Comparison of ENCODE assay signal across 8 mouse cellular contexts in genomic region chr5:146792140-146792791, GRCm38 (mm10). TPM values are rescaled to one million over a fixed set of nuclear protein-coding genes. Genes with fewer than 3 reads are reported as not detected.
DNase-seq lines count a peak whose midpoint lies in the region; ATAC-seq and TF ChIP-seq lines count a peak whose summit lies in the region.

No protein-coding gene starts in this region.

- no peaks in the 10 kb centered on the region for H3K36me3 ChIP-seq in midbrain, embryonic 12.5 days
- no peaks in the 10 kb centered on the region for H3K36me3 ChIP-seq in midbrain, embryonic 11.5 days (ENCODE audit: control insufficient read depth, insufficient read depth, low read length)
- H3K36me3 ChIP-seq in intestine, postnatal 0 days (ENCODE audit: control insufficient read depth, insufficient read depth): no peaks in the 10 kb centered on the region
- H3K36me3 ChIP-seq in splenic B cell, adult 2 months (ENCODE audit: control insufficient read depth, insufficient read depth, low read length, poor library complexity, severe bottlenecking): no peaks in the 10 kb centered on the region

- peaks cover 33% of the 10 kb centered on the region for H3K4me1 ChIP-seq in midbrain, embryonic 12.5 days
- H3K4me1 ChIP-seq in midbrain, embryonic 11.5 days (ENCODE audit: control insufficient read depth, insufficient read depth, low read length): peaks cover 17% of the 10 kb centered on the region
- peaks cover 14% of the 10 kb centered on the region for H3K4me1 ChIP-seq in intestine, postnatal 0 days (replicated peaks; ENCODE audit: control insufficient read depth, insufficient read depth, low read length)

- H3K27me3 ChIP-seq in midbrain, embryonic 12.5 days: no peaks in the 10 kb centered on the region
- no peaks in the 10 kb centered on the region for H3K27me3 ChIP-seq in midbrain, embryonic 11.5 days (ENCODE audit: control insufficient read depth, insufficient read depth, low read length)
- H3K27me3 ChIP-seq in intestine, postnatal 0 days (replicated peaks; ENCODE audit: control insufficient read depth, insufficient read depth, low read length): no peaks in the 10 kb centered on the region
- H3K27me3 ChIP-seq in splenic B cell, adult 2 months (ENCODE audit: control insufficient read depth, insufficient read depth, low read length, poor library complexity, severe bottlenecking): no peaks in the 10 kb centered on the region

- H3K4me2 ChIP-seq in midbrain, embryonic 12.5 days (replicated peaks): peak overlapping the region; percentile 84
- no peak overlapping the region for H3K4me2 ChIP-seq in midbrain, embryonic 11.5 days
- peak overlapping the region; percentile 73 for H3K4me2 ChIP-seq in intestine, postnatal 0 days (replicated peaks; ENCODE audit: low read depth)

- H3K9ac ChIP-seq in midbrain, embryonic 12.5 days (replicated peaks): no peak overlapping the region
- no peak overlapping the region for H3K9ac ChIP-seq in midbrain, embryonic 11.5 days (ENCODE audit: low read length)
- H3K9ac ChIP-seq in intestine, postnatal 0 days (ENCODE audit: low read depth, low read length): 0 out of 2 replicates have a peak overlapping the region, but pooled peaks have one; percentile 40

- peak; percentile 37 for DNase-seq in cerebellum, adult 9-10 months
- DNase-seq in cerebellum, postnatal 14 days: no peak
- DNase-seq in midbrain, embryonic 11.5 days (ENCODE audit: low spot score, missing footprints): no peak
- DNase-seq in splenic B cell, adult 2 months (ENCODE audit: low read depth, low spot score): peak; percentile 28
- no peak for DNase-seq in thymus, postnatal 4 days
- DNase-seq in spleen, postnatal 4 days (ENCODE audit: low spot score in 2 of 2): no peak

- no peak overlapping the region for H3K27ac ChIP-seq in midbrain, embryonic 12.5 days (replicated peaks)
- no peak overlapping the region for H3K27ac ChIP-seq in midbrain, embryonic 11.5 days (ENCODE audit: low read depth, low read length)
- peak overlapping the region; percentile 65 for H3K27ac ChIP-seq in intestine, postnatal 0 days (ENCODE audit: low read depth, low read length)

- 0 out of 2 replicates have a peak, but pooled peaks cover 1% of the 10 kb centered on the region for H3K9me3 ChIP-seq in midbrain, embryonic 12.5 days
- H3K9me3 ChIP-seq in midbrain, embryonic 11.5 days (ENCODE audit: control insufficient read depth, low read length): no peaks in the 10 kb centered on the region
- no peaks in the 10 kb centered on the region for H3K9me3 ChIP-seq in intestine, postnatal 0 days (ENCODE audit: control insufficient read depth)

- no peak for ATAC-seq in midbrain, embryonic 12.5 days (ENCODE audit: low FRiP score, low read depth)
- ATAC-seq in midbrain, embryonic 11.5 days (ENCODE audit: low FRiP score): no peak
- ATAC-seq in intestine, postnatal 0 days: no peak

- WGBS in midbrain, embryonic 12.5 days: 84% methylated on average over 7 of the region's 7 CpGs
- WGBS in midbrain, embryonic 11.5 days: 78% methylated on average over 7 of the region's 7 CpGs
- 27% methylated on average over 7 of the region's 7 CpGs for WGBS in intestine, postnatal 0 days

- no peak overlapping the region for H3K4me3 ChIP-seq in midbrain, embryonic 12.5 days
- H3K4me3 ChIP-seq in midbrain, embryonic 11.5 days (ENCODE audit: low read depth, low read length): no peak overlapping the region
- H3K4me3 ChIP-seq in intestine, postnatal 0 days (ENCODE audit: low read depth, low read length): peak overlapping the region; percentile 99

- TF ChIP-seq CTCF in intestine, postnatal 0 days (IDR thresholded peaks at IDR 0.05; ENCODE audit: low read depth): no peak

RNA-seq across cellular contexts. Expression of gene Usp12, which starts 2.5 kb away (rescaled TPM):
- 18.2 and 19.8 TPM in 2 replicates for polyA plus RNA-seq in midbrain, embryonic 12.5 days (2016; fragmentation: Nextera tagmentation; extraction: Ambion mirVana)
- 10.7 and 12.1 TPM in 2 replicates for polyA plus RNA-seq in midbrain, embryonic 11.5 days (2014; fragmentation: Nextera tagmentation; extraction: Ambion mirVana)
- 21.7 and 24.0 TPM in 2 replicates for polyA plus RNA-seq in intestine, postnatal 0 days (2015; fragmentation: Nextera tagmentation; extraction: Ambion mirVana)

RNA-seq across cellular contexts. Expression of gene Rpl21, which starts 40.4 kb away (rescaled TPM):
- 401 and 415 TPM in 2 replicates for polyA plus RNA-seq in midbrain, embryonic 12.5 days (2016; fragmentation: Nextera tagmentation; extraction: Ambion mirVana)
- polyA plus RNA-seq in midbrain, embryonic 11.5 days (2014; fragmentation: Nextera tagmentation; extraction: Ambion mirVana): 495 and 509 TPM in 2 replicates
- 426 and 430 TPM in 2 replicates for polyA plus RNA-seq in intestine, postnatal 0 days (2015; fragmentation: Nextera tagmentation; extraction: Ambion mirVana)

RNA-seq across cellular contexts. Expression of gene Rasl11a, which starts 52.6 kb away (rescaled TPM):
- polyA plus RNA-seq in midbrain, embryonic 12.5 days (2016; fragmentation: Nextera tagmentation; extraction: Ambion mirVana): 22.5 and 22.6 TPM in 2 replicates
- polyA plus RNA-seq in midbrain, embryonic 11.5 days (2014; fragmentation: Nextera tagmentation; extraction: Ambion mirVana): 23.2 and 28.4 TPM in 2 replicates
- polyA plus RNA-seq in intestine, postnatal 0 days (2015; fragmentation: Nextera tagmentation; extraction: Ambion mirVana): 17.6 TPM in 2 replicates

Comparison
In these comparisons a context has a peak if more than half of its experiments do, and no peak if none do; other contexts are left out.
1. DNase-seq: peak in cerebellum, adult 9-10 months (single experiment) and splenic B cell, adult 2 months (single experiment); none in cerebellum, postnatal 14 days (0 of 2), midbrain, embryonic 11.5 days (single experiment), thymus, postnatal 4 days (single experiment) and spleen, postnatal 4 days (0 of 2).